Mouse (Mus musculus): Measurements from ENCODE around the gene Lbr.

DNA sequence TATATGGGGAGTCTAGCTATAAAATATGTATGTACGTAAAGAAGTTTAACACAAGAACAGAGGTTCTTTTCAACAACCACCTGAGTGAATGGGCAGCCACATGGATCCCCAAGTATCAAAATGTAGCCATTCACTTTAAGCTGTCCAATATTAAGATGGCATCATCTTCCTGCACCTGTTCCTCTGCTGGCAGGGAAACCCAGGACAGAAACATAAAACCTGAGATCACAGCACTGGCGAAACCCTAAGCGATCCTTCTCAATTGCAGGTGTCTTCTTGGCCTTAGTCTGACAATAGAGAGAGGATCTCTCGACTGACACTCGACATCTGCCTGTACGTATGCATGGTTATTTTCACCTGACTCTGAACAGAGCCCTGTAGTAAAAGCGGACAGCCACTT, 16.1 kb downstream of the Lbr start:
- TF ChIP-seq CTCF (IDR thresholded peaks at IDR 0.05; ENCODE audit: borderline replicate concordance, insufficient read depth, low read depth, low read length) (no peak), POLR2A (IDR thresholded peaks at IDR 0.05; ENCODE audit: borderline replicate concordance, insufficient read depth, low read length) (no peak)

All from cerebellum, adult 2 months (tissue).